Mouse (Mus musculus): ENCODE measurements around the gene Tmem117.

DNA sequence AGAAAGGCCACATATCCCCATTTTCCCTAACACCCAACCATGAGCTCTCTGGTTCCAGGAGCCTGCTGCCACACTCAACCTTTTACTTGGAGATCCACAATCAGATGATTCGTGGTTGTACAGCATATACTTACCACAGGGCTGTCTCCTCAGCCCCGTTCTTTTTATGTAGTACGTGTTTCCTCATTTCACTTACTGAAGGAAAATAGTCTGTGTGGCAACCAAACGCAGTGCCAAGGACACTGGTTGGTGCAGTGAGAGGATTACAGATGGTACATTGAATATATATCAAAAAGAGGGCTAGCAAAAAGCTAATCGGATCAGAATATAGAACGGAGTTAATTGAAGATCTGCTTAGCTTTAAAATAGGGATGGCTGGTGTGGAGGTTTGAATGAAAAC lies 338.0 kb downstream of the Tmem117 start:
- TF ChIP-seq POLR2A (IDR thresholded peaks at IDR 0.05; ENCODE audit: control insufficient read depth, extremely low read depth, insufficient read depth, low read length, poor library complexity) (no peak), CTCF (IDR thresholded peaks at IDR 0.05; ENCODE audit: borderline replicate concordance, control insufficient read depth, extremely low read depth, insufficient read depth, low read length, poor library complexity) (no peak)
